Mouse (Mus musculus): Measurements from ENCODE around the gene Hist1h2ap.
A peak's percentile ranks its signal among the peaks of the same experiment; 100 is the strongest.
"Not testable (repeated sequence)": the region's sequence is repeated elsewhere in the genome, so short reads cannot be mapped to it uniquely, and the experiment has no call there.

The Hist1h2ap gene

DNA sequence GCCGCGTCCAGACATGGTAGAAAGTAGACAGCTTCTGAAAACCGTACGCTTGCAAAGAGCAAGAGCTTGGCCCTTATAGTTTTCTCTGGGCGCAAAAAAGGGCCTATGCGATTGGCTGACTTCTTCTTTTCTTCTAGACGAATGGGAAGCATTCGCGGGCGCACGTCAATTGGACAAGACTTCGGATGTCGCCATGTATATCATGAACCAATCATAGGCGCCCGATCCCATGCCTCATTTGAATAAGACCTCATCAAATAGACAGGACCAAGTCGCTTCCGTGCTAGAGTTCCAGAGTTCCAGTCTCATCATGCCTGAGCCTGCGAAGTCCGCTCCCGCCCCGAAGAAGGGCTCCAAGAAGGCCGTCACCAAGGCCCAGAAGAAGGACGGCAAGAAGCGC, at the start of gene Hist1h2ap, which contains the start of gene Hist1h2br:
Gene Hist1h2ap, minus strand, starts transcription at position 47 of the 400 bp plus-strand sequence.
Gene Hist1h2br, plus strand, starts transcription at position 283 of the 400 bp plus-strand sequence.
- not testable (repeated sequence) for DNase-seq

DNA sequence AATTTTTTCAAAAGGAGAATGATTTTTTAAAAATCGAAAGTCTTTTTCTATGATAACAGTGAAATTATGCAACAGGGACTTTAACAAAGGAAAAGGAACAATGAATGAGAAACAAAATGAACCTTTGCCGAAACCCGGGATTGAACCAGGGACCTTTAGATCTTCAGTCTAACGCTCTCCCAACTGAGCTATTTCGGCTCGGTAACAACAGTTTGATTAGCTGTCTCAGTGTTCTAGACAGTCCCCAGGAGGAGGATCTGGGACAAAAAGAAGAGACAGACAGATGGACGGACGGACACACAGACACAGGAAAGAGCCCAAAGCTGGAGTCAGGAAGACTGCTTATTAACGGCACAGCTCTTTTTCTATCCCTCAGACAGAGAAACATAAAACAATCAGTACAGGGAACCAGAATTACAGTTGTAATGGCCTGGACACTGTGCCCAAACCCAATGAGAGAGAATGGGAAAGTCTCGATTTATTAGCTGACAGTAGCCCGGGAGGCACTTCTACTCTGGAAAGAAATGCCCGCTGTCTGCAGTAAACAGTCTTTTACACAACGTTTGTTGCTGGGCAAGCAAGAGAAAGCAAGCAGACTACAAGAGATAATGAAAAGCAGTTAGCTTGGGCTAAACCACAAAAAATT, 49.6 kb upstream of the Hist1h2ap start:
- no peak for DNase-seq

DNA sequence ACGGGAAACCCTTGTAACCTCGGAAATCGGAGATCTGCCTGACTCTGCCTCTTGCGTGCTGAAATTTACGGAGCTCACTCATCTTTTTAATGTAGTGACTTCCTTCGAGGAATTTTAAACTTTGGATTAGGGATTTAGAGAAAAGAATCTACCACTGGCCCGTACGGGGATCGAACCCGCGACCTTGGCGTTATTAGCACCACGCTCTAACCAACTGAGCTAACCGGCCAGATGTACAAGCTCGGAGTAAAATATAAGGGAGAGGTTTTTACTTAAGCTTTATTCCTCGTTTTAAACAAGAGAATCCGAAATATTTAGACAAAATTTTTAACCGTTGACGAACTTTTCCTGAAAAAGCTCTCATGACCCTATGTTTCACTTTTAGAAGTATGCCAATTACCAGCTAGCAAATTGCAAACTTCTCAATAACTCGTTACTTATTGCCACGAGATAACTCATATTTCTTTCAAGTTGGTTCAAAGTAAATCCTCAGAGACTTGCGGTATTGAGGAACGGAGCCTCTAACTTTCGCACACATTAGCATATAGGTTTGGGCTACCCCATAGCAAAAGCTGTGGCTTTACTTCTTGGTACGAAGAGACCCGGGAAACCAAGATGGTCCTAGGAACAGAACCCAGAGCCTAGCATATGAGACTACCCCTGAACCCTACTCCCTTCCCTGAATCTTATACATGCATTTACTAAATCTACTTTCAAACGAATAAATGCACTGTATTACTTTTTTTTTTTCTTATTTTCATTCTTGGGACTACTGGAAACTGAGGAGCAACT, 48.8 kb upstream of the Hist1h2ap start:
- DNase-seq, result no peak

- DNase-seq, result no peak
Measured at GRCm38 (mm10) chr13:21880735-21881134, 47.4 kb upstream of the Hist1h2ap start.

- DNase-seq, result not testable (repeated sequence)
Measured at GRCm38 (mm10) chr13:21865503-21865902, 32.2 kb upstream of the Hist1h2ap start.

DNA sequence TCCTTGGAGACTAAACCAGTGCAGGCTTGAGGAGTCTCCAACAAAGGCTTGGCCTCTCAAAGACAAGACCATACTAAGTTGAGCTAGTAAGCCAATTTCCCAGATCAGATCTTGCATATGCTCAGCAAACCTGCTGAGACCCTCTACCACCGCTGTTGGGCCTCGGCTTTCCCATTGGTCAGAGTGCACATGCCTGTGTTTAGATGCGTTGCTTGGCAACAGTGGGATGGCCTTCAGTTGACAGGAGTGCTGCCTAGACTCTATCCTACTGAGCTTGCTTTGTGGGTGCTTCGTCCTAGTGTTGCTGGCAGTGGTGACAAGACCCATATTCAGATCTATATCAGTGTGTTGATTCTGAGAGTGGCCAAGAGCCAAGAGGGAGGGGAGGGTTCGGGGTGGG, 28.3 kb upstream of the Hist1h2ap start:
- DNase-seq, result no peak

- DNase-seq, result peak; percentile 44
Measured at GRCm38 (mm10) chr13:21855698-21856162, 22.4 kb upstream of the Hist1h2ap start.

DNA sequence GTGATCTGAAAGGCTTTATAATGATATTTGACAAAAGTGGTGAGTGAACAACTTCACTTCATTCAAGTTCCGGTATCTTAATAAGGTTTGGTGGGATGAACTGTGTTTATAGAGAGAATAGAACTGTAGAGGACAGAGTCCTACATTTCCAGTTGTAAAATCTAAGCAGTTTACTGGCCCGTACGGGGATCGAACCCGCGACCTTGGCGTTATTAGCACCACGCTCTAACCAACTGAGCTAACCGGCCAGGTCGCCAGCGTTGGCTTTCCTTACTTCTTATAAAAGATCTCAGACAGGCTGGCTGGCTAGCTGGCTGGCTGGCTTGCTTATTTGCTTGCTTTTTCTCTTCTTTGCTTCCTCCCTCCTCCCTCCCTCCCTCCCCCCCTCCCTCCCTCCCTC, 21.8 kb upstream of the Hist1h2ap start:
- peak; percentile 84 for DNase-seq

DNA sequence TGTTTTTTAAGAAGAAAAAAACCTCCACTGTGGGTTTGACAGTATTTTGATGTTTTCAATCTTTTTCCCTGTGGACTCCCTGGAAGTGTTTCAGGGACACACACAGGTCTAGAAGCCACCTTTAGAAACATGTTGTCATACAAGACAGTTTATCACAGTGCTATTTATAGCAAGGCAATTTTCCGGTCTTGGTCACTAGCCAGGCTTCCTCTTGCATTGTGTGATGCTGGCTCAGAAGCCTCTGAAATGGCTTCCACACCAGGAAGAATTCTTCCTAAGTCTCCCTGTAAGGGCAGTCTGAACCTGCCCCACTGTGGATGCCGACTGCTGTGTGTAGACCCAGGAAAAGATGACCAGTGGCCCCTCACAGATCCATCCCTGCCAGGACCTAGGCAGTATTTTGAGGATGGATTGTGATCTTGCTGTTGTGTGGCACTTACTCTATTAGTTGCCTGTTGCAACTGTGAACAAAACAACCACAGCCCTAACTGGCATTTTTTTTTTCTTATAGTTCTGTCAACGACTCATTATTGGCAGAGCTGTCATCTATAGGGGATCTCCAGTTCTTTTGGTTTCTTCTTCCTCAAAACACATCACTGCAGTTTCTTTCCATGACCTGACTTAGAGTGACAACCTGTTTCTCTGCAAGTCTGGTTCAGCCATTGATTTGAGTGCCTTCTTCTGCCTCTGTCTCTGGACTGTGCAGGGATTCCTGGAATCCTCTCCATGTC, 19.1 kb upstream of the Hist1h2ap start:
- no peak for DNase-seq

DNA sequence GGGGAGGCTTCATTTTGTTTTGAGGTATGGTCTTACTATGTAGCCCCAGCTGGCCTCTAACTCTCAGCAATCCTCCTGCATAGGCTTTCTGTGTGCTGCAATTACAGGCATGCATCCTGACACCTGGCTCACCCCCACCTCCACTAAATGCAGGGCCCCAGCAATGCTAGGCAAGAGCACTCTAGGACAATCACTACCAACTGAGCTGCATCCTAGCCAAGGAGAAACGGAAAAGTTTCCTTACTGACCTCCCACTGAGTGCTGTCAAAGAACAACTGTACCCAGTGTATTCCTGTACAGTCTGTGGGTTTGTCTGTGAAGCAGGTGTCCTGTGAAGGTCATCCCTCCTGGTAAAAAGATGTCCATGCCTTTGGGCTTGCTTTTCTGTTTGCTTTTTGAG, 17.4 kb upstream of the Hist1h2ap start:
- DNase-seq, result not testable (repeated sequence)

DNA sequence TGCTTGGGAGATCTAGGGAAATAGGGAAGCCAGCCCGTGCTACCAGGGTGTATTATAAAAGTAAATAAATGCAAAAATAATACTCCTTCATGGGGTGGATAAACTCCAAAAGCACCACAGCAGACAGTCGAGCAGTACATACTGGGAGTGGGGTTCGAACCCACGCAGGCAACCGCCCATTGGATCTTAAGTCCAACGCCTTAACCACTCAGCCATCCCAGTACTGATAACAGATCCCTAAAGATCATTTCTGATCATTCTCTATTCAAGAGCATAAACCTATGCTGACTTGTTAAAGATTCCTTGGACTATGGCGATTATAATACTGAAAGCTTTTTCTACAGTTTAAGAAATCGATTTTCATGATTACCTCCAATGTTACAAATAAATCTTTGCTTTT, 14.6 kb upstream of the Hist1h2ap start:
- no peak for DNase-seq

GRCm38 (mm10) chr13:21846356-21846755, 13.0 kb upstream of the Hist1h2ap start:
- DNase-seq, result not testable (repeated sequence)

DNA sequence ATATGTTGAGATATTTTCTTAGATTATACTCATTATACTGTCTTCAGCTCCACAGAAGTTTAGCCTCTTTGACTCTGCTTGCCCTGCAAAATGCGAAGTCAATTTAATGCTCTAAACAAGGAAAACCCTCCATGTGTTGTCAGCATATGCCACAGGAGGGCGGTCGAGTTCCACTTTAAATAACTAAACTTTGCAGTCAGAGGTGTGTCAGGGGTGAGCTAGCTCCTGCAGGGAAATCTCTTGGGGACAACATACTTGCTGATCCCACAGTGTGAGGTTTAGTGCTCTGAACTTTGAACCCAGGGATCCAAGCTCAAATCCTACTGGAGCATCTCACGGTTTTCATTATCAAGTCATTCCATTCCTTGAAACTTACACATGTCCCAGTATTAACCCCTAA, 7.2 kb upstream of the Hist1h2ap start:
- DNase-seq, result not testable (repeated sequence)

- DNase-seq, result peak; percentile 24
Measured at GRCm38 (mm10) chr13:21831418-21832394, 1.6 kb downstream of the Hist1h2ap start, which contains the start of gene Hist1h4n. TSS of gene Hist1h4n (minus strand) at chr13:21832196.

GRCm38 (mm10) chr13:21830344-21830743, 3.0 kb downstream of the Hist1h2ap start:
- no peak for DNase-seq

- no peak for DNase-seq
Measured at GRCm38 (mm10) chr13:21828511-21828910, 4.8 kb downstream of the Hist1h2ap start.

DNA sequence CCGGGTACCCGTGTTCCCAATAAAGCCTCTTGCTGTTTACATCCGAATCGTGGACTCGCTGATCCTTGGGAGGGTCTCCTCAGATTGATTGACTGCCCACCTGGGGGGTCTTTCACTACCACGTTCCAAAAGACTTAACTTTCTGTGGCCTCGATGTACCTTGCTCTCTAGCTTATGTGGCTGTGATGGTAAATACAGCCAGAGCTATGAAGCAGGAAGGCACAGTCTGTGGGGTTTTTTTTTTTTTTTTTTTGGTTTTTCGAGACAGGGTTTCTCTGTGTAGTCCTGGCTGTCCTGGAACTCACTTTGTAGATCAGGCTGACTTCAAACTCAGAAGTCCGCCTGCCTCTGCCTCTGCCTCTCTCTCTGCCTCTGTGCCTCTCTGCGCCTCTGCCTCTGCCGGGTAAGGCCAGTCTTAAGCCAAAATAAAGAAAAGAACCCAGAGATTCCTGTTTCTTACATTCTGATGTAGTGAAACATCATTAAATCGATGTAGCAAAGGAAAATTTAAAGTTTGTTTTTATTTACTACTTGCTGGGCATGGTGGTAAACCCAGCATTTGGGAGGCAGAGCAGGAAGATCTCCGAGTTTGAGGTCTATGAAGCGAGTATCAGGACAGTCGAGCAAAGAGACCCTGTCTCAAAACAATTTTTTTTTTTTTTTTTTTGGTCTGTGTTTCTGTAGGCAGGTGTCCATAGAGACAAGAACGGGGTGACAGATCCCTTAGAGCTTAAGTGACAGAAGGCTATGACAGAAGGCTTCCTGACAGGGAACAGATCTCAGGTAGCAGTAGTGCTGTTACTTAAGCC, 13.0 kb downstream of the Hist1h2ap start:
- not testable (repeated sequence) for DNase-seq

DNA sequence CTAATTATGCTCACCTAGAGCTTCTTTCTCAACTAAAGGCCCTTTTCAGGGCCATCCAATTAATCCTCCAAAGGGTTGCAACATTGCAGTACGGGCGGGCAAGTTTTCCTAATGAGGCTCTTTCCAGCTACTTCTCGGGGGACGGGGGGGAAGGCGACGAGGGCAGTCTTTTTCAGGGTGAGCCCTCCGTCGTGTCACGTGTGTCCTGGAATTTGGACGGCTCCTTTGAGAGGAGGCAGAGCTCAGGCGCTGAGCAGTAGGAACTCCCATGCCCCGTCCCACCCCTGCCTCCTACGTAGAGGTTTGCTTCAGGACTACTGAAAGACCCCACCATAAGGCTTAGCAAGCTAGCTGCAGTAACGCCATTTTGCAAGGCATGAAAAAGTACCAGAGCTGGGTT, 21.2 kb downstream of the Hist1h2ap start:
- DNase-seq, result not testable (repeated sequence)

GRCm38 (mm10) chr13:21811539-21811938, 21.8 kb downstream of the Hist1h2ap start, which contains the start of gene Hist1h4m:
TSS of gene Hist1h4m (plus strand) at chr13:21811746.
- peak; percentile 30 for DNase-seq

DNA sequence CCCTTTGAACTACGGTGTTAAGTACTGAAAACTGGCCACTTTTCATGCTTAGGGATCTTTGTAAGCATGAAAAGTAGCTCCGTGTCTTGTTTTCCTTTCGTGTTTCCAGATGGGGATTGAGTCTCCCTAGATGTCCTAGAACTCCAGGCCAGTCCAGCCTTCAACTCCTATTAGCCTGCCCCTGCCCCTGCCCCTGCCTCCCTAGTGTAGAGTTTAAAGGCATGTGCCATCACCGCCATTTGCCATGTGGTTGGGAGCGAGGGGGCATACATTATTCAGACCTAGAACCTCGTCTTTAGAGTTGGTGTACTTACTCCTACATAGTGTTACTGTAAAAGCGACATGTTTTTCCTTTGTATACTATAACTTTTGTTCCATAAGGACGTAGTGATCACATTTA, 22.2 kb downstream of the Hist1h2ap start:
- not testable (repeated sequence) for DNase-seq

- DNase-seq, result not testable (repeated sequence)
Measured at GRCm38 (mm10) chr13:21810073-21810472, 23.2 kb downstream of the Hist1h2ap start, which contains the start of the genes Hist1h2bq and Hist1h2ao. TSS of gene Hist1h2bq (minus strand) at chr13:21810197. TSS of gene Hist1h2ao (plus strand) at chr13:21810465.

All from cerebellum, adult 11-12 months (tissue).